Mouse (Mus musculus): ENCODE results near the gene Nmd3.

Nmd3 gene

GRCm38 (mm10) chr3:69769150-69769549, 47.4 kb downstream of the Nmd3 start:
- Histone ChIP-seq H3K4me3 (replicated peaks; ENCODE audit: low read length) (no peak overlapping the region), H3K4me1 (replicated peaks; ENCODE audit: low read depth, low read length) (peaks cover 2% of the 10 kb centered on the region; the same call in 1 of the 2 replicates), H3K27me3 (ENCODE audit: insufficient read depth, low read length) (no peaks in the 10 kb centered on the region), H3K9me3 (ENCODE audit: low read length) (no peaks in the 10 kb centered on the region), H3K36me3 (ENCODE audit: insufficient read depth, low read length) (peaks cover 23% of the 10 kb centered on the region)
- no peak for TF ChIP-seq POU5F1 (IDR thresholded peaks at IDR 0.05; ENCODE audit: borderline replicate concordance, low read length)
- no peak for TF ChIP-seq NANOG (IDR thresholded peaks at IDR 0.05; ENCODE audit: borderline replicate concordance, low read length)
- TF ChIP-seq CTCF (conservative IDR thresholded peaks at IDR 0.05; ENCODE audit: low read length): no peak

GRCm38 (mm10) chr3:69773356-69773755, 51.6 kb downstream of the Nmd3 start:
- Histone ChIP-seq H3K4me3 (replicated peaks; ENCODE audit: low read length) (no peak overlapping the region), H3K36me3 (ENCODE audit: insufficient read depth, low read length) (no peaks in the 10 kb centered on the region), H3K4me1 (replicated peaks; ENCODE audit: low read depth, low read length) (no peaks in the 10 kb centered on the region), H3K9me3 (ENCODE audit: low read length) (no peaks in the 10 kb centered on the region), H3K27me3 (ENCODE audit: insufficient read depth, low read length) (no peaks in the 10 kb centered on the region)
- TF ChIP-seq CTCF (conservative IDR thresholded peaks at IDR 0.05; ENCODE audit: low read length) (no peak), NANOG (IDR thresholded peaks at IDR 0.05; ENCODE audit: borderline replicate concordance, low read length) (no peak), POU5F1 (IDR thresholded peaks at IDR 0.05; ENCODE audit: borderline replicate concordance, low read length) (no peak)

- Histone ChIP-seq H3K27me3 (ENCODE audit: insufficient read depth, low read length) (no peaks in the 10 kb centered on the region), H3K36me3 (ENCODE audit: insufficient read depth, low read length) (no peaks in the 10 kb centered on the region), H3K4me3 (replicated peaks; ENCODE audit: low read length) (no peak overlapping the region), H3K9me3 (ENCODE audit: low read length) (no peaks in the 10 kb centered on the region), H3K4me1 (replicated peaks; ENCODE audit: low read depth, low read length) (no peaks in the 10 kb centered on the region)
- TF ChIP-seq NANOG (IDR thresholded peaks at IDR 0.05; ENCODE audit: borderline replicate concordance, low read length) (no peak), POU5F1 (IDR thresholded peaks at IDR 0.05; ENCODE audit: borderline replicate concordance, low read length) (no peak), CTCF (conservative IDR thresholded peaks at IDR 0.05; ENCODE audit: low read length) (no peak)
Measured at GRCm38 (mm10) chr3:69779246-69779796, 57.5 kb downstream of the Nmd3 start.

GRCm38 (mm10) chr3:69792823-69793417, 71.1 kb downstream of the Nmd3 start:
- Histone ChIP-seq H3K4me3 (replicated peaks; ENCODE audit: low read length) (no peak overlapping the region), H3K27me3 (ENCODE audit: insufficient read depth, low read length) (no peaks in the 10 kb centered on the region), H3K4me1 (replicated peaks; ENCODE audit: low read depth, low read length) (no peaks in the 10 kb centered on the region), H3K36me3 (ENCODE audit: insufficient read depth, low read length) (no peaks in the 10 kb centered on the region), H3K9me3 (ENCODE audit: low read length) (peaks cover 8% of the 10 kb centered on the region)
- TF ChIP-seq CTCF (conservative IDR thresholded peaks at IDR 0.05; ENCODE audit: low read length): no peak
- no peak for TF ChIP-seq POU5F1 (IDR thresholded peaks at IDR 0.05; ENCODE audit: borderline replicate concordance, low read length)
- TF ChIP-seq NANOG (IDR thresholded peaks at IDR 0.05; ENCODE audit: borderline replicate concordance, low read length): no peak

- Histone ChIP-seq H3K36me3 (ENCODE audit: insufficient read depth, low read length) (no peaks in the 10 kb centered on the region), H3K4me1 (replicated peaks; ENCODE audit: low read depth, low read length) (no peaks in the 10 kb centered on the region), H3K27me3 (ENCODE audit: insufficient read depth, low read length) (no peaks in the 10 kb centered on the region), H3K9me3 (ENCODE audit: low read length) (peaks cover 8% of the 10 kb centered on the region), H3K4me3 (replicated peaks; ENCODE audit: low read length) (no peak overlapping the region)
- TF ChIP-seq CTCF (conservative IDR thresholded peaks at IDR 0.05; ENCODE audit: low read length): no peak
- no peak for TF ChIP-seq POU5F1 (IDR thresholded peaks at IDR 0.05; ENCODE audit: borderline replicate concordance, low read length)
- no peak for TF ChIP-seq NANOG (IDR thresholded peaks at IDR 0.05; ENCODE audit: borderline replicate concordance, low read length)
Measured at GRCm38 (mm10) chr3:69797533-69797932, 75.7 kb downstream of the Nmd3 start.

- TF ChIP-seq POU5F1 (IDR thresholded peaks at IDR 0.05; ENCODE audit: borderline replicate concordance, low read length) (no peak), CTCF (conservative IDR thresholded peaks at IDR 0.05; ENCODE audit: low read length) (no peak), NANOG (IDR thresholded peaks at IDR 0.05; ENCODE audit: borderline replicate concordance, low read length) (no peak)
- Histone ChIP-seq H3K36me3 (ENCODE audit: insufficient read depth, low read length) (no peaks in the 10 kb centered on the region), H3K9me3 (ENCODE audit: low read length) (peaks cover 8% of the 10 kb centered on the region), H3K27me3 (ENCODE audit: insufficient read depth, low read length) (no peaks in the 10 kb centered on the region), H3K4me1 (replicated peaks; ENCODE audit: low read depth, low read length) (no peaks in the 10 kb centered on the region), H3K4me3 (replicated peaks; ENCODE audit: low read length) (no peak overlapping the region)
Measured at GRCm38 (mm10) chr3:69797969-69798368, 76.2 kb downstream of the Nmd3 start.

- Histone ChIP-seq H3K27me3 (ENCODE audit: insufficient read depth, low read length) (no peaks in the 10 kb centered on the region), H3K36me3 (ENCODE audit: insufficient read depth, low read length) (no peaks in the 10 kb centered on the region), H3K4me1 (replicated peaks; ENCODE audit: low read depth, low read length) (no peaks in the 10 kb centered on the region), H3K9me3 (ENCODE audit: low read length) (peaks cover under 1% of the 10 kb centered on the region; the same call in 1 of the 2 replicates), H3K4me3 (replicated peaks; ENCODE audit: low read length) (no peak overlapping the region)
- TF ChIP-seq POU5F1 (IDR thresholded peaks at IDR 0.05; ENCODE audit: borderline replicate concordance, low read length) (no peak), CTCF (conservative IDR thresholded peaks at IDR 0.05; ENCODE audit: low read length) (no peak), NANOG (IDR thresholded peaks at IDR 0.05; ENCODE audit: borderline replicate concordance, low read length) (no peak)
Measured at GRCm38 (mm10) chr3:69799096-69799495, 77.3 kb downstream of the Nmd3 start.

- TF ChIP-seq CTCF (conservative IDR thresholded peaks at IDR 0.05; ENCODE audit: low read length) (no peak), NANOG (IDR thresholded peaks at IDR 0.05; ENCODE audit: borderline replicate concordance, low read length) (no peak), POU5F1 (IDR thresholded peaks at IDR 0.05; ENCODE audit: borderline replicate concordance, low read length) (no peak)
- Histone ChIP-seq H3K36me3 (ENCODE audit: insufficient read depth, low read length) (no peaks in the 10 kb centered on the region), H3K4me3 (replicated peaks; ENCODE audit: low read length) (no peak overlapping the region), H3K27me3 (ENCODE audit: insufficient read depth, low read length) (no peaks in the 10 kb centered on the region), H3K9me3 (ENCODE audit: low read length) (no peaks in the 10 kb centered on the region), H3K4me1 (replicated peaks; ENCODE audit: low read depth, low read length) (no peaks in the 10 kb centered on the region)
Measured at GRCm38 (mm10) chr3:69800829-69801384, 79.1 kb downstream of the Nmd3 start.
